Mouse (Mus musculus): ENCODE data around the gene Fgf12.

Gene Fgf12

DNA sequence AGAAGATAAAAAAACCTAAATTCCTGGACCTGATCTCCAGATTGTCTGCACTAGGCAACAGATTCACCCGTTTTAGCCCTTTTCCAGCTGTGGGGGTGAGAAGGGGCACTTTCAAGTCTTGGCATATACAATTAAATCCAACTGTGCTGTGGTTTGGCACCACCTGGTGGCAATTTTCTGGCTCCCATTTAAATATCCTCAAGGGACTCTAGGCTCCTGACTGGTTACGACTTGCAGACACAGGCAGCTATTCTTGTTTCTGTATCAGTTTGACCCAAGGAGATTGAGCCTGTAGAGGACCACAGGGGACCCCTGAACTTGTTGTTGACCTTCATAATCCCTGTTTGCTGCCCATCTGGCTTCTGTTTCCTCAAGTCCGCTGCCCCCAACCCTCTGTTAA is 141.9 kb downstream of the Fgf12 start:
- in situ Hi-C loops (cut with MboI), result no loop called here

- in situ Hi-C loops (cut with MboI), result no loop called here
Observed at GRCm38 (mm10) chr16:28603155-28603554, 149.7 kb downstream of the Fgf12 start.

- in situ Hi-C loops (cut with MboI), result no loop called here
Observed at GRCm38 (mm10) chr16:28601723-28602122, 151.1 kb downstream of the Fgf12 start.

GRCm38 (mm10) chr16:28596112-28596511 is 156.8 kb downstream of the Fgf12 start:
- in situ Hi-C loops (cut with MboI), result no loop called here

DNA sequence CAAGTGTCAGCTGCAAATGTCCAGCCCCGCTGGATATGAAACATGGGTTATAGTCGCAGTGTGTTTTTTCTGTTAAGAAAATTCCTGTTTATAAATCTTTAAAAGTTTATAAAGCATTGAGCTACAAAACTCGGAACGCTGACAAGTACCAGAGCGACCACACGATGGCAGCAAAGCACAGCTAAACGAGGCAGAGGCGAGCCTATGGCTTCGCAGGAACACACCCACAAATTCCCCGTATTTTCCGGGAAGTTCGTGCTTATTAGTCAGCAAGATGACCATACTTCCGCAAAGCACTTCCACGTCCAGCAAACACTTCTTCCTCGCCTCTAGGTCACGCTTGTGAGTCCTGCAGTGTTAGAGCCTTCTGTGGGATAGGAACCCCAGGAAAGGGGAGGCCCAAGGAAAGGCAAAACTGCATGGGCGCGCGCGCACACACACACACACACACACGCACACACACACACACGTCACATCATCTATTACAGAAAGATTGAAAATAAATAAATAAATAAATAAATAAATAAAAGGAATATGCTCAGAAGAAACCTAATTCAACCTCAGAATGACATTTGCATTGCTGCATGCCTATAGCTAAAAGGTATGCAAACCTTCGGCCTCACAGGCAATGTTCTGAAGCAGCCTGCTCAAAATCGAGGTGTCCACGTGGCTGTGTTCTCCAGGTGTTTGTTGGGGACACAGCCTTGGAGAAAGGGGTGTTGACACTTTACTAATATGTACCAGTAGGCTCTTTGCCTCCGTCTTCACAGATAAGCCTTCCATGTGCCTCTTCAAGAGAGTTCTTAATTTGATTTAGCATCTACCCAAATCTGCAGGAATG is 159.6 kb downstream of the Fgf12 start:
- in situ Hi-C loops (cut with MboI), result no loop called here

- in situ Hi-C loops (cut with MboI), result no loop called here
Observed at GRCm38 (mm10) chr16:28592466-28592865, 160.4 kb downstream of the Fgf12 start.

DNA sequence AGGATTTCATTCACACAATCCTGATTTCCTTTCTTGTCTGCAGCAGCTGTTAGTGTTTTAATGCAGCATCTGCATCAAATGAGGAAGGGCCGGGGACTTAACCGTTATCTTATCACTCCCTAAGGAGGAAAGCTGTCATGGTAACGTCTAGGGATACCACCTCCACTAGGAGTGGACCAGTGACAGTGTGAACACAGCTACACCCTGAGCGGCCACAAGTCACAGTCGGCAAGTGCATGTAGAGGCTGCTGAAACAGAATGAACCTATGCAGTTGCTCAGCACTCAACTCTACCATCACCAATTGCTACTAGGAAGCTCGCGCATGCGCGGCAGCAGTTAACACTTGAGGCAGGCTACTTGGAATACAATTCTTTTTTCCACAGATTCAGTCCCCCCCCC is 161.3 kb downstream of the Fgf12 start:
- in situ Hi-C loops (cut with MboI), result no loop called here

DNA sequence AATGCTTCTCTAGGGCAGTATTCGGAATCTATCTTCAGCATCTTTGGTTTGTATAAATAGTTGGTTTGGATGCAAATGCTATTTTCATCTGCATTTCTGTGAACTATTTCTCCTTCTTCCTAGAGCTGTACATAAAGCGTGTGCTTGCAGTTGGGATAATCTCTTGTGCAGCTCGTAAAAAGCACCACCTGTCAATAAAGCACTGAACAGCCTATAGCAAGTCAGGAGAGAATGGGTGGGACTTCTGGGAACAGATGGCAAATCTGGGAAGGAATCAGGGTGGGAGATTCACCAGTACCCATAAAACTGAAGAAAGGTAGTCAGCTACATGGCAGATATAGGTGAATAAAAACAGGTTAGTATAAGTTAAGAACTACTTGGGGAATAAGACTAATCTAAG is 180.7 kb downstream of the Fgf12 start:
- in situ Hi-C loops (cut with MboI), result no loop called here

DNA sequence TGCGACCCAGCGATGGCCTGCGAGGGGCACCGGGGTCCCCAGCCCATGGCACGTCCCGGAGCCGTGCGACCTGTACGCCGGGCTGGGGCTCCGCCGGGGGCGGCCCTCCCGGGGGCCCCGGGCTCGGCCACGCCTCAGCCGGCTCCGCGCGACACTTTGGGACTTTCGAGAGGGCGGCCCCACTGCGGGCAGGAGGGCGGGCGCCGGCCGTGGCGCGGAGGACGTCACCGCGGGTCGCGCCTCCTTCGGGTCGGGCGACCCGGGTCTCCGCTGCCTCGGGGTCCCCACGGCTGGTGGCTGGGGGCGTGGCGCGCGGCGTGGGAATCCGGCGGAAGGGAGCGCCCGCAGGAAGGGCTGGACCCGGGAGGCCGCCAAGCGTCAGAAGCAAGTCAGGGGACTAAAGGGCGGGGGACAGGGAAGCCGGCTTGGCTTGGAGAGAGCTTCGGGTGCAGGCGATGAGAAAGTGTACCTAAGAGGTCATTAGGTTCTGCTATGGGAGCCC is 188.1 kb downstream of the Fgf12 start:
- in situ Hi-C loops (cut with MboI), result no loop called here

DNA sequence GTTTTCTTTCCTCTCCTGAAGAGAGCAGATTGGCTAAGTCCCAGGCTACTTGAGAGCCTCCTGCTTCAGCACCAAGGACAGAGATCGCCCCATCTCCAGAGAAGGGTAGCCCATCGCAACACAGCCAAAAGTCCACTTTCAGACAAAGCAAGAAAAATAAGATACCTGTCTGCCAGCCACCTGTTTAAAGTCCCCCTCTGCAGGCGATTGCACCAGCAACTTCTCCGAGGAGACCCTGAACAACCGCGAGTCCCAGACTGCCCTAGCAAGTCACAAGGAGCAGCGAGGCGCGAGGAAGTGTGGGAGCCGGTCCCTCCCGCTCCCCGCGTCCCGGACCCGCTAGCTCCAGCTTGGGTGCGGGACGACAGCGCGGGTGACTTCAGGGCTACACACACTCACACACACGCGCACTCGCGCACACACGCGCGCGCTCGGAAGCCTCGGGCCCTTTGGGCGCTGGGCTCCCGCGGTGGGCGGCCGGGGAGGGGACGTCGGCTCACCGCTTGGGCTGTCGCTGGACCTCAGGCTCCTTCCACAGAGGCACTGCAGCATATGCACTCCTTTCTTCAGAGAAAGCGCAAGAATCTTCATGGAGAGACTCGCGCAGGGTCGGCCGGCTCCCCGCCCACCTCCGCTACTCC is 188.7 kb downstream of the Fgf12 start:
- in situ Hi-C loops (cut with MboI), result no loop called here

GRCm38 (mm10) chr16:28562847-28563246 is 190.0 kb downstream of the Fgf12 start:
- in situ Hi-C loops (cut with MboI), result no loop called here

- in situ Hi-C loops (cut with MboI), result no loop called here
Observed at GRCm38 (mm10) chr16:28555219-28555618, 197.6 kb downstream of the Fgf12 start.

GRCm38 (mm10) chr16:28539423-28539822 is 213.4 kb downstream of the Fgf12 start:
- in situ Hi-C loops (cut with MboI), result no loop called here

GRCm38 (mm10) chr16:28517596-28518524 is 235.0 kb downstream of the Fgf12 start:
- in situ Hi-C loops (cut with MboI), result no loop called here

GRCm38 (mm10) chr16:28512446-28512845 is 240.4 kb downstream of the Fgf12 start:
- in situ Hi-C loops (cut with MboI), result no loop called here

- in situ Hi-C loops (cut with MboI), result no loop called here
Observed at GRCm38 (mm10) chr16:28511413-28511812, 241.5 kb downstream of the Fgf12 start.

- in situ Hi-C loops (cut with MboI), result no loop called here
Observed at GRCm38 (mm10) chr16:28497971-28498607, 254.8 kb downstream of the Fgf12 start.

DNA sequence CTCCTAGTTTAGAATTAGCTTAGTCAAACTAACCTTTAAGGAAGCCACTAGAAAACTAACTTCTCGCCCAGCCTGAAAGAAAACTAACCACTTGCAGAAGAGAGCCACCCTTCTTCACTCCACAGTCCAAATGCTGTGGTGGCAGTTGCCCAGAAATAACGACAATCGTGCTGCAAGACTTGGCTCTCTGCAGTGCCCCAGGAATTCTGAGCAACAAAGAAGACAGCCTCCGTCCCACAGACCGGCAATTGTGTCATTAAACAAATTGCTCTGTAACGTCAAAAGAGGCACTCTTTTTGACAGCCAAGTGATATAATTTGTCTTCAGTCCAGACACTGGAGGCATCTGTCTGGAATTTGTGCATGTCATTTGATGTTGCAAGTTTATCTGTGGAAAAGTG is 261.2 kb downstream of the Fgf12 start:
- in situ Hi-C loops (cut with MboI), result no loop called here

DNA sequence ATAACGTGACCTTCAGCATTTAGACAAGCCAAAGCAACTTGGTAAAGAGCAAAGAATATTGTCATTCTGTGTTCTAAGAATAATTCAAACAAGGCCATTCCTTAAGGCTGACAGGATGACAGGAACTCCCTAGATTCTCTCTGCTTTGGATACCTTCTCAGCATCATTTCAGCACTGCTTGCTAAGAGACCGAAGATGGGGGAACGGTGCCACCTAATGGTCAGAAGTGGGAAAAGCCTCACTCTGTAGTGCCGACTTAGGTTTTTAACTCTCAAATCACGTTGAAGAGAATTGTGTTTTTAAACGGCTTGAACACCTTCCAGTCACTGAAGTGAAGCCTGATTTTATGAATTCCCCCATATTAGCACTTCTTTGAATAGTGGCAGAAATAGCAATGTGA is 262.4 kb downstream of the Fgf12 start:
- in situ Hi-C loops (cut with MboI), result no loop called here

DNA sequence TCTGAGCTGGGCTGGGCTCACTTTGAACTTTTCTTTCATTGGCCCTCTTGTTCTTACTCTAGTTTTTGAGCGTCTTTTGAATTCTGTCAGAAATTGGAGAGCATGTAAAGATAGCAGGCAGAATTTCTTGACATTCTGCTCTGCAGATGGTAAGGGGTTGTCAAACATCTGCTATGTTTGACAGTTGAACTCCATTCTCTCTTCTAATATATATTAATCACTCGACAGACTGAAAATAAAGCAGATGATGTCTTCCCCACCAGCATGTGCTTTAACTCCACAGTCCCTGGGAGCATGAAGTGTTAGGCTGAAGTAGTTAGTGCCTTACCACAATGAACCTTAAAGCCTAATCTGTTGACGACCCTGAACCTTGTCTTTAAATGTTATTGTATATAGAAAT is 267.9 kb downstream of the Fgf12 start:
- in situ Hi-C loops (cut with MboI), result no loop called here

DNA sequence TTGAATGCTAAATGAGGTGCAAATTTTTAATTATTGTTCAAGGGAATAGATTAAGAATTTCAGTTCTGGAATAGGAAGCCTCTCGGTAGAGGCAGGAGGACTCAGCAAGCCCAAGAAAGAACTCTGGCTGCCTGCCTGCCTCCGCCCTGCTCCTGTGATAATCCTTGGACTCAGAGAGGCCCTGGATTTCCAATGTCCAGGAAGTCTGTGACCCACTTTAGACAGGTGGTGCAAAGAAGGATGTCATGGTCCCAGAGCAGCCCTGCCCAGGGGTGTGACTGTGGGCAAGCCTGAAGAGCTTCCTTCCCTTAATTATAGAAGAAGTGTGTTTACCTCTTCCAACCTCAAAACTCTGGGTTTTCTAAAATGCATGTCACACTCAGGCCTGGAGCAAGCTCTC is 273.8 kb downstream of the Fgf12 start:
- in situ Hi-C loops (cut with MboI), result no loop called here

GRCm38 (mm10) chr16:28476651-28477050 is 276.2 kb downstream of the Fgf12 start:
- in situ Hi-C loops (cut with MboI), result no loop called here

All from mature B cell (primary cell).